Mouse (Mus musculus): ENCODE results near the gene Bcl2. TPM values are rescaled to one million over a fixed set of nuclear protein-coding genes. Genes with fewer than 3 reads are reported as not detected.

The Bcl2 gene
- total and polyA plus RNA-seq, 3 experiments, result 1.2 to 4.9 (median 2.9) TPM

- Histone ChIP-seq H3K4me3 (ENCODE audit: low read depth, low read length) (no peak overlapping the region), H3K9me3 (replicated peaks) (no peaks in the 10 kb centered on the region), H3K27me3 (ENCODE audit: insufficient read depth, low read length) (peaks cover 7% of the 10 kb centered on the region; the same call in 1 of the 2 replicates), H3K4me1 (ENCODE audit: insufficient read depth, low read depth, low read length) (no peaks in the 10 kb centered on the region), H3K36me3 (replicated peaks) (no peaks in the 10 kb centered on the region)
- no peak for DNase-seq (ENCODE audit: low spot score)
- TF ChIP-seq CTCF (IDR thresholded peaks at IDR 0.05; ENCODE audit: low read depth, low read length) (no peak), GATA1 (IDR thresholded peaks at IDR 0.05; ENCODE audit: borderline replicate concordance, low read length) (no peak), GATA2 (IDR thresholded peaks at IDR 0.05; ENCODE audit: borderline replicate concordance, low read depth, low read length) (no peak), TAL1 (conservative IDR thresholded peaks at IDR 0.05; ENCODE audit: low read depth, low read length) (no peak), POLR2AphosphoS5 (IDR thresholded peaks at IDR 0.05; ENCODE audit: insufficient replicate concordance, low read depth, low read length) (no peak)
- ATAC-seq (ENCODE audit: extremely low read depth, insufficient number of reproducible peaks, low FRiP score, poor library complexity, severe bottlenecking), result no peak
Observed at GRCm38 (mm10) chr1:106694316-106694715, 19.8 kb downstream of the Bcl2 start.

GRCm38 (mm10) chr1:106692599-106692998, 21.5 kb downstream of the Bcl2 start:
- DNase-seq (ENCODE audit: low spot score), result no peak
- Histone ChIP-seq H3K9me3 (replicated peaks) (no peaks in the 10 kb centered on the region), H3K4me3 (ENCODE audit: low read depth, low read length) (no peak overlapping the region), H3K36me3 (replicated peaks) (no peaks in the 10 kb centered on the region), H3K4me1 (ENCODE audit: insufficient read depth, low read depth, low read length) (no peaks in the 10 kb centered on the region), H3K27me3 (ENCODE audit: insufficient read depth, low read length) (peaks cover 11% of the 10 kb centered on the region)
- TF ChIP-seq TAL1 (conservative IDR thresholded peaks at IDR 0.05; ENCODE audit: low read depth, low read length) (no peak), GATA2 (IDR thresholded peaks at IDR 0.05; ENCODE audit: borderline replicate concordance, low read depth, low read length) (no peak), POLR2AphosphoS5 (IDR thresholded peaks at IDR 0.05; ENCODE audit: insufficient replicate concordance, low read depth, low read length) (no peak), CTCF (IDR thresholded peaks at IDR 0.05; ENCODE audit: low read depth, low read length) (no peak), GATA1 (IDR thresholded peaks at IDR 0.05; ENCODE audit: borderline replicate concordance, low read length) (no peak)
- ATAC-seq (ENCODE audit: extremely low read depth, insufficient number of reproducible peaks, low FRiP score, poor library complexity, severe bottlenecking), result peak; percentile 72

GRCm38 (mm10) chr1:106690887-106691286, 23.2 kb downstream of the Bcl2 start:
- Histone ChIP-seq H3K27me3 (ENCODE audit: insufficient read depth, low read length) (peaks cover 8% of the 10 kb centered on the region; the same call in 1 of the 2 replicates), H3K4me1 (ENCODE audit: insufficient read depth, low read depth, low read length) (no peaks in the 10 kb centered on the region), H3K36me3 (replicated peaks) (no peaks in the 10 kb centered on the region), H3K4me3 (ENCODE audit: low read depth, low read length) (no peak overlapping the region), H3K9me3 (replicated peaks) (no peaks in the 10 kb centered on the region)
- ATAC-seq (ENCODE audit: extremely low read depth, insufficient number of reproducible peaks, low FRiP score, poor library complexity, severe bottlenecking) (no peak), DNase-seq (ENCODE audit: low spot score) (no peak)
- TF ChIP-seq GATA2 (IDR thresholded peaks at IDR 0.05; ENCODE audit: borderline replicate concordance, low read depth, low read length), result no peak
- no peak for TF ChIP-seq TAL1 (conservative IDR thresholded peaks at IDR 0.05; ENCODE audit: low read depth, low read length)
- no peak for TF ChIP-seq GATA1 (IDR thresholded peaks at IDR 0.05; ENCODE audit: borderline replicate concordance, low read length)
- TF ChIP-seq CTCF (IDR thresholded peaks at IDR 0.05; ENCODE audit: low read depth, low read length), result no peak
- no peak for TF ChIP-seq POLR2AphosphoS5 (IDR thresholded peaks at IDR 0.05; ENCODE audit: insufficient replicate concordance, low read depth, low read length)

GRCm38 (mm10) chr1:106688161-106688516, 25.9 kb downstream of the Bcl2 start:
- Histone ChIP-seq H3K9me3 (replicated peaks) (no peaks in the 10 kb centered on the region), H3K4me1 (ENCODE audit: insufficient read depth, low read depth, low read length) (no peaks in the 10 kb centered on the region), H3K36me3 (replicated peaks) (no peaks in the 10 kb centered on the region), H3K27me3 (ENCODE audit: insufficient read depth, low read length) (peaks cover 9% of the 10 kb centered on the region), H3K4me3 (ENCODE audit: low read depth, low read length) (no peak overlapping the region)
- TF ChIP-seq GATA2 (IDR thresholded peaks at IDR 0.05; ENCODE audit: borderline replicate concordance, low read depth, low read length) (no peak), CTCF (IDR thresholded peaks at IDR 0.05; ENCODE audit: low read depth, low read length) (no peak), POLR2AphosphoS5 (IDR thresholded peaks at IDR 0.05; ENCODE audit: insufficient replicate concordance, low read depth, low read length) (no peak), GATA1 (IDR thresholded peaks at IDR 0.05; ENCODE audit: borderline replicate concordance, low read length) (no peak), TAL1 (conservative IDR thresholded peaks at IDR 0.05; ENCODE audit: low read depth, low read length) (no peak)
- ATAC-seq (ENCODE audit: extremely low read depth, insufficient number of reproducible peaks, low FRiP score, poor library complexity, severe bottlenecking) (no peak), DNase-seq (ENCODE audit: low spot score) (no peak)

- TF ChIP-seq GATA2 (IDR thresholded peaks at IDR 0.05; ENCODE audit: borderline replicate concordance, low read depth, low read length) (no peak), GATA1 (IDR thresholded peaks at IDR 0.05; ENCODE audit: borderline replicate concordance, low read length) (no peak), CTCF (IDR thresholded peaks at IDR 0.05; ENCODE audit: low read depth, low read length) (no peak), TAL1 (conservative IDR thresholded peaks at IDR 0.05; ENCODE audit: low read depth, low read length) (no peak), POLR2AphosphoS5 (IDR thresholded peaks at IDR 0.05; ENCODE audit: insufficient replicate concordance, low read depth, low read length) (no peak)
- H3K4me1 ChIP-seq (ENCODE audit: insufficient read depth, low read depth, low read length), result no peaks in the 10 kb centered on the region
- no peak for ATAC-seq (ENCODE audit: extremely low read depth, insufficient number of reproducible peaks, low FRiP score, poor library complexity, severe bottlenecking)
- H3K4me3 ChIP-seq (ENCODE audit: low read depth, low read length), result no peak overlapping the region
- no peak for DNase-seq (ENCODE audit: low spot score)
- H3K9me3 ChIP-seq (replicated peaks), result no peaks in the 10 kb centered on the region
- H3K27me3 ChIP-seq (ENCODE audit: insufficient read depth, low read length), result peaks cover 15% of the 10 kb centered on the region
- no peaks in the 10 kb centered on the region for H3K36me3 ChIP-seq (replicated peaks)
Observed at GRCm38 (mm10) chr1:106687435-106688160, 26.5 kb downstream of the Bcl2 start.

- DNase-seq (ENCODE audit: low spot score), result no peak
- H3K4me1 ChIP-seq (ENCODE audit: insufficient read depth, low read depth, low read length), result no peaks in the 10 kb centered on the region
- no peaks in the 10 kb centered on the region for H3K36me3 ChIP-seq (replicated peaks)
- no peak overlapping the region for H3K4me3 ChIP-seq (ENCODE audit: low read depth, low read length)
- H3K9me3 ChIP-seq (replicated peaks), result no peaks in the 10 kb centered on the region
- no peak for ATAC-seq (ENCODE audit: extremely low read depth, insufficient number of reproducible peaks, low FRiP score, poor library complexity, severe bottlenecking)
- H3K27me3 ChIP-seq (ENCODE audit: insufficient read depth, low read length), result peaks cover 16% of the 10 kb centered on the region
- no peak for TF ChIP-seq GATA2 (IDR thresholded peaks at IDR 0.05; ENCODE audit: borderline replicate concordance, low read depth, low read length)
- no peak for TF ChIP-seq TAL1 (conservative IDR thresholded peaks at IDR 0.05; ENCODE audit: low read depth, low read length)
- no peak for TF ChIP-seq CTCF (IDR thresholded peaks at IDR 0.05; ENCODE audit: low read depth, low read length)
- TF ChIP-seq GATA1 (IDR thresholded peaks at IDR 0.05; ENCODE audit: borderline replicate concordance, low read length), result no peak
- no peak for TF ChIP-seq POLR2AphosphoS5 (IDR thresholded peaks at IDR 0.05; ENCODE audit: insufficient replicate concordance, low read depth, low read length)
Observed at GRCm38 (mm10) chr1:106685702-106686101, 28.4 kb downstream of the Bcl2 start.

All from G1E (cell line).